Mouse (Mus musculus) midbrain, embryonic 11.5 days (tissue): ENCODE measurements around the gene Atat1. TPM values are rescaled to one million over a fixed set of nuclear protein-coding genes. Genes with fewer than 3 reads are reported as not detected.
"Not testable (repeated sequence)": the region's sequence is repeated elsewhere in the genome, so short reads cannot be mapped to it uniquely, and the experiment has no call there.

Experiments used
- ATAC-seq: fragments of 200-750 bp; cut with Nextera tagmentation; 2 replicates; pipeline ENCODE4 v1.8.0; 2017; ENCODE audit warnings: moderate TSS enrichment, moderate library complexity; ENCODE audit not compliant: low FRiP score
- DNase-seq: peaks from one replicate; pipeline ENCODE4 v3.0.0; 2015; ENCODE audit warnings: low spot score; ENCODE audit errors: missing footprints
- H3K27ac ChIP-seq: fragments of 300-500 bp; sonication (generic); 2 replicates; pipeline ENCODE4 v1.5.1; 2014; ENCODE audit warnings: low read depth, low read length
- H3K27me3 ChIP-seq: fragments of 300-500 bp; sonication (generic); 2 replicates; pipeline ENCODE4 v1.6.1; 2014; ENCODE audit warnings: mild to moderate bottlenecking, low read length, moderate library complexity, mixed read lengths; ENCODE audit not compliant: control insufficient read depth, insufficient read depth
- H3K36me3 ChIP-seq: fragments of 300-500 bp; sonication (generic); 2 replicates; pipeline ENCODE4 v1.6.1; 2014; ENCODE audit warnings: mild to moderate bottlenecking, low read length, moderate library complexity, mixed read lengths; ENCODE audit not compliant: control insufficient read depth, insufficient read depth
- H3K4me1 ChIP-seq: fragments of 300-500 bp; sonication (generic); 2 replicates; pipeline ENCODE4 v1.6.1; 2014; ENCODE audit warnings: low read length; ENCODE audit not compliant: control insufficient read depth, insufficient read depth
- H3K4me2 ChIP-seq: fragments of 300-500 bp; sonication (generic); 2 replicates; pipeline ENCODE4 v1.6.1; 2014; ENCODE audit warnings: mild to moderate bottlenecking, moderate library complexity
- H3K4me3 ChIP-seq: fragments of 300-500 bp; sonication (generic); 2 replicates; pipeline ENCODE4 v1.5.1; 2014; ENCODE audit warnings: low read depth, low read length
- H3K9ac ChIP-seq: fragments of 300-500 bp; sonication (generic); 2 replicates; pipeline ENCODE4 v1.6.1; 2014; ENCODE audit warnings: low read length
- H3K9me3 ChIP-seq: fragments of 300-500 bp; sonication (generic); 2 replicates; pipeline ENCODE4 v1.6.1; 2016; ENCODE audit warnings: low read length; ENCODE audit not compliant: control insufficient read depth
- WGBS: fragments of 180-500 bp; shearing (Covaris S2); extraction: QIAGEN DNeasy Blood & Tissue Kit; methylation state at CpG from one replicate; pipeline ENCODE4 v1.1.7; 2014; 5-methylcytosine and 5-hydroxymethylcytosine counted together
- polyA plus RNA-seq: library from polyadenylated mRNA; unstranded; fragments of >200 nt; fragmentation: Nextera tagmentation; extraction: Ambion mirVana; gene quantifications from 2 replicates; pipeline ENCODE4 v1.2.1, GENCODE M21; 2014

Atat1 gene
- 158 and 168 TPM in 2 replicates for polyA plus RNA-seq

- Histone ChIP-seq H3K27me3 (no peaks in the 10 kb centered on the region), H3K4me2 (peak within 1 kb of the TSS; percentile 96), H3K27ac (peak within 1 kb of the TSS; percentile 57), H3K4me1 (peaks cover 13% of the 10 kb centered on the region), H3K4me3 (peak within 1 kb of the TSS; percentile 62), H3K36me3 (peaks cover 15% of the 10 kb centered on the region), H3K9ac (peak within 1 kb of the TSS; percentile 75), H3K9me3 (no peaks in the 10 kb centered on the region)
- 4% methylated on average over 25 of the region's 25 CpGs for WGBS
- DNase-seq: peak; percentile 100
- ATAC-seq: peak; percentile 95
Observed at GRCm38 (mm10) chr17:35909919-35910369, at the start of gene Atat1. TSS of gene Atat1 (minus strand) at chr17:35910075.

GRCm38 (mm10) chr17:35958533-35959223 is 48.8 kb upstream of the Atat1 start:
- H3K4me1 ChIP-seq: no peaks in the 10 kb centered on the region
- no peak for ATAC-seq

GRCm38 (mm10) chr17:35954665-35955064 is 44.8 kb upstream of the Atat1 start:
- no peak overlapping the region for H3K4me2 ChIP-seq
- H3K36me3 ChIP-seq: peaks cover 26% of the 10 kb centered on the region
- no peak for ATAC-seq
- H3K9me3 ChIP-seq: no peaks in the 10 kb centered on the region
- WGBS: 77% methylated on average over 8 of the region's 8 CpGs
- H3K4me1 ChIP-seq: no peaks in the 10 kb centered on the region
- no peak overlapping the region for H3K9ac ChIP-seq
- H3K4me3 ChIP-seq: no peak overlapping the region
- DNase-seq: no peak
- H3K27ac ChIP-seq: no peak overlapping the region
- H3K27me3 ChIP-seq: no peaks in the 10 kb centered on the region

More at GRCm38 (mm10) chr17:35958533-35959223, 48.8 kb upstream of the Atat1 start:
- Histone ChIP-seq H3K9me3 (no peaks in the 10 kb centered on the region), H3K27me3 (no peaks in the 10 kb centered on the region), H3K9ac (no peak overlapping the region), H3K4me2 (no peak overlapping the region), H3K4me3 (no peak overlapping the region), H3K36me3 (peaks cover 51% of the 10 kb centered on the region), H3K27ac (no peak overlapping the region)
- 95% methylated on average over 15 of the region's 15 CpGs for WGBS
- no peak for DNase-seq

GRCm38 (mm10) chr17:35952559-35952958 is 42.7 kb upstream of the Atat1 start:
- not testable (repeated sequence) for H3K36me3 ChIP-seq, DNase-seq, H3K9me3 ChIP-seq, H3K4me2 ChIP-seq, H3K4me1 ChIP-seq, ATAC-seq, H3K9ac ChIP-seq, H3K27me3 ChIP-seq, H3K27ac ChIP-seq, H3K4me3 ChIP-seq
- 86% methylated on average over 2 of the region's 3 CpGs for WGBS

GRCm38 (mm10) chr17:35950946-35951345 is 41.1 kb upstream of the Atat1 start:
- H3K4me1 ChIP-seq, H3K9me3 ChIP-seq, ATAC-seq, H3K4me3 ChIP-seq, H3K27ac ChIP-seq, H3K36me3 ChIP-seq, H3K27me3 ChIP-seq, H3K9ac ChIP-seq, H3K4me2 ChIP-seq, DNase-seq: not testable (repeated sequence)

- 46% methylated on average over 1 of the region's 1 CpGs for WGBS
- H3K9me3 ChIP-seq: no peaks in the 10 kb centered on the region
- ATAC-seq (no peak), DNase-seq (no peak)
- H3K4me2 ChIP-seq: no peak overlapping the region
- H3K27ac ChIP-seq: no peak overlapping the region
- no peak overlapping the region for H3K4me3 ChIP-seq
- H3K36me3 ChIP-seq: no peaks in the 10 kb centered on the region
- no peaks in the 10 kb centered on the region for H3K27me3 ChIP-seq
- H3K9ac ChIP-seq: no peak overlapping the region
- no peaks in the 10 kb centered on the region for H3K4me1 ChIP-seq
Observed at GRCm38 (mm10) chr17:35939941-35940340, 30.1 kb upstream of the Atat1 start.

- DNase-seq (no peak), ATAC-seq (no peak)
- no peaks in the 10 kb centered on the region for H3K36me3 ChIP-seq
- no peak overlapping the region for H3K4me3 ChIP-seq
- no peaks in the 10 kb centered on the region for H3K4me1 ChIP-seq
- WGBS: 55% methylated on average over 2 of the region's 2 CpGs
- H3K9me3 ChIP-seq: no peaks in the 10 kb centered on the region
- no peak overlapping the region for H3K27ac ChIP-seq
- no peak overlapping the region for H3K4me2 ChIP-seq
- H3K9ac ChIP-seq: no peak overlapping the region
- no peaks in the 10 kb centered on the region for H3K27me3 ChIP-seq
Observed at GRCm38 (mm10) chr17:35939108-35939507, 29.2 kb upstream of the Atat1 start.

GRCm38 (mm10) chr17:35937700-35938348 is 27.9 kb upstream of the Atat1 start:
- no peaks in the 10 kb centered on the region for H3K9me3 ChIP-seq
- H3K27me3 ChIP-seq: no peaks in the 10 kb centered on the region
- H3K4me1 ChIP-seq: no peaks in the 10 kb centered on the region
- no peak overlapping the region for H3K9ac ChIP-seq
- WGBS: 45% methylated on average over 2 of the region's 2 CpGs
- H3K4me2 ChIP-seq: no peak overlapping the region
- DNase-seq (no peak), ATAC-seq (peak; percentile 33; the same call in 1 of the 2 replicates)
- no peak overlapping the region for H3K27ac ChIP-seq
- no peak overlapping the region for H3K4me3 ChIP-seq
- H3K36me3 ChIP-seq: no peaks in the 10 kb centered on the region

GRCm38 (mm10) chr17:35935763-35936162 is 25.9 kb upstream of the Atat1 start:
- H3K4me2 ChIP-seq, DNase-seq, H3K36me3 ChIP-seq, H3K27me3 ChIP-seq, ATAC-seq, H3K4me3 ChIP-seq, H3K9me3 ChIP-seq, H3K9ac ChIP-seq, H3K4me1 ChIP-seq, H3K27ac ChIP-seq: not testable (repeated sequence)
- WGBS: 89% methylated on average over 14 of the region's 14 CpGs
